Mouse (Mus musculus) heart, embryonic 15.5 days (tissue): ENCODE results near the gene Slc5a5. TPM values are rescaled to one million over a fixed set of nuclear protein-coding genes. Genes with fewer than 3 reads are reported as not detected.

Experiments
- ATAC-seq: fragments of 200-750 bp; cut with Nextera tagmentation; replicated peaks from 2 replicates; pipeline ENCODE4 v1.8.0; 2017; ENCODE audit warnings: low read depth, moderate TSS enrichment; ENCODE audit not compliant: insufficient number of reproducible peaks, insufficient read depth, low FRiP score
- H3K27ac ChIP-seq: fragments of 300-500 bp; sonication (generic); 2 replicates; pipeline ENCODE4 v1.5.1; 2015; ENCODE audit warnings: mild to moderate bottlenecking, inconsistent platforms
- H3K27me3 ChIP-seq: fragments of 300-500 bp; sonication (generic); 2 replicates; pipeline ENCODE4 v1.6.1; 2015; ENCODE audit warnings: inconsistent platforms
- H3K36me3 ChIP-seq: fragments of 300-500 bp; sonication (generic); 2 replicates; pipeline ENCODE4 v1.6.1; 2015; ENCODE audit warnings: mild to moderate bottlenecking, inconsistent platforms
- H3K4me1 ChIP-seq: fragments of 300-500 bp; sonication (generic); replicated peaks from 2 replicates; pipeline ENCODE4 v1.6.1; 2015; ENCODE audit warnings: inconsistent platforms
- H3K4me2 ChIP-seq: fragments of 300-500 bp; sonication (generic); 2 replicates; pipeline ENCODE4 v1.6.1; 2015; ENCODE audit warnings: inconsistent platforms, mild to moderate bottlenecking, moderate library complexity
- H3K4me3 ChIP-seq: fragments of 300-500 bp; sonication (generic); 2 replicates; pipeline ENCODE4 v1.5.1; 2015; ENCODE audit warnings: mild to moderate bottlenecking, inconsistent platforms
- H3K9ac ChIP-seq: fragments of 300-500 bp; sonication (generic); 2 replicates; pipeline ENCODE4 v1.6.1; 2015; ENCODE audit warnings: mild to moderate bottlenecking, inconsistent platforms
- H3K9me3 ChIP-seq: fragments of 300-500 bp; sonication (generic); replicated peaks from 2 replicates; pipeline ENCODE4 v1.6.1; 2016; ENCODE audit warnings: inconsistent platforms
- WGBS: fragments of 180-500 bp; shearing (Covaris S2); methylation state at CpG from one replicate; pipeline ENCODE4 v1.1.7; 2015; ENCODE audit warnings: mixed read lengths; 5-methylcytosine and 5-hydroxymethylcytosine counted together
- polyA plus RNA-seq: library from polyadenylated mRNA; unstranded; fragments of >200 nt; fragmentation: Nextera tagmentation; extraction: Ambion mirVana; gene quantifications from 2 replicates; pipeline ENCODE4 v1.2.1, GENCODE M21; 2015

The Slc5a5 gene
- polyA plus RNA-seq, 1 experiment from 2014 or later, result 0.09 TPM

DNA sequence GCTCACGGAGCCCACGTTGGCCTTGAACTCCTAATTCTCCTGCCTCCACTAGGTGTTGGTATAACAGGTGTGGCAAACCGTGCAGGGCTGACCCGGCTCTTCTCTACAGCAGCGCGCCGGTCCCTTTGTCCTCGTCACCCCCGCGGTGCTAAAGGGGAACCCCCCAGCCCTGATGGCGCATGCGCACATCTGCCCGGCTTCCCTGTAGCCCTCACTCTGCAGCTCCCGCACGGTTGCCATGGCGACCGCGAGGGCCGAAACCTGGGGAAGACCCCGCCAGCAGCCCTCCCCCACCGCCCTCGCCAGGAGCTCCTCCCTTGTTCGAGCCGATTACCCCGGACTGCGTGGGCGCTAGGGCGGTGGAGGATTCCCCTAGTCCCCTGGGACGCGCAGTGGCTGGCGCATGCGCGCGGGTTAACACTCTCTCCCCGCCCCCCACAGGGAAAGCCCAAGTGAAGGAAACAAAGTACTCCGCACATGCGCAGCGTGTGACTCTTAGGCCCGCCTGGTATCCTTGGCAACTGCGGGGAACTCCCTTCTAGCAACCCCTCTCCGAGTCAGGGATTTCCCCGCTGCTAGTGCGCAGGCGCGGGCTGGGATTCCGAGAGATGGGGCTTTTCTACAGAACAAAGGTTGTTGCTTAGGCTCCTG, 27.1 kb downstream of the Slc5a5 start:
- Histone ChIP-seq H3K9me3 (no peaks in the 10 kb centered on the region), H3K36me3 (no peaks in the 10 kb centered on the region), H3K27me3 (peaks cover 38% of the 10 kb centered on the region), H3K4me1 (peaks cover 58% of the 10 kb centered on the region), H3K4me3 (peak overlapping the region; percentile 79), H3K9ac (peak overlapping the region; percentile 71), H3K4me2 (peak overlapping the region; percentile 91), H3K27ac (peak overlapping the region; percentile 86)
- under 1% methylated on average over 46 of the region's 46 CpGs for whole genome bisulfite sequencing
- ATAC-seq, result peak; percentile 90

DNA sequence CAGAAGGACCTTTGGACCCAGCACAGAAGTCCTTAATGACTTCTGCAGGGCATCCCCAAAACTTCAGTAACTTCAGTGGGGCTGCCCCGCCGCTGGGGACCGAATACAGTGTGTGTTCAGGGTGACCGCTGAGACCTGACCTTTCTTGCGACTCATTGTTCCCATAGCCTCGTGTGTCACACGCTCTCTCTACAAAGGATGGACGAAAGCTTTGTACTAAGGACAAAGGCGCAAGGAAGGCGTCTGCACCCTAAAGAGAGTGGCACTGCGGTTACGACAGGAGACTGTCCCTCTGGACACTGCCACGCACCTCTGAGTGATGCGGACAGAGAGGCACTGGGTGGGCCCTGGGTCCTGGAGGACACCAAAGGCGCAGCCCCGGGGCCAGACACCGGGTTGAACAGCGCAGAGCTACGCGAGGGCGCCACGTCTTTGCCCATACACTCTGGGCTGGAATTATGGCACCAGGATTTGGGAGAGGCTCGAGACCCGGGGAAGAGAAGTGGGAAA, 27.8 kb downstream of the Slc5a5 start:
- peaks cover 38% of the 10 kb centered on the region for H3K27me3 ChIP-seq
- no peak; the same call in 1 of the 2 replicates for ATAC-seq
- H3K4me2 ChIP-seq, result peak overlapping the region; percentile 91
- no peaks in the 10 kb centered on the region for H3K36me3 ChIP-seq
- 2% methylated on average over 24 of the region's 24 CpGs for WGBS
- peak overlapping the region; percentile 79 for H3K4me3 ChIP-seq
- peaks cover 55% of the 10 kb centered on the region for H3K4me1 ChIP-seq
- H3K27ac ChIP-seq, result peak overlapping the region; percentile 86
- no peaks in the 10 kb centered on the region for H3K9me3 ChIP-seq
- H3K9ac ChIP-seq, result peak overlapping the region; percentile 71

DNA sequence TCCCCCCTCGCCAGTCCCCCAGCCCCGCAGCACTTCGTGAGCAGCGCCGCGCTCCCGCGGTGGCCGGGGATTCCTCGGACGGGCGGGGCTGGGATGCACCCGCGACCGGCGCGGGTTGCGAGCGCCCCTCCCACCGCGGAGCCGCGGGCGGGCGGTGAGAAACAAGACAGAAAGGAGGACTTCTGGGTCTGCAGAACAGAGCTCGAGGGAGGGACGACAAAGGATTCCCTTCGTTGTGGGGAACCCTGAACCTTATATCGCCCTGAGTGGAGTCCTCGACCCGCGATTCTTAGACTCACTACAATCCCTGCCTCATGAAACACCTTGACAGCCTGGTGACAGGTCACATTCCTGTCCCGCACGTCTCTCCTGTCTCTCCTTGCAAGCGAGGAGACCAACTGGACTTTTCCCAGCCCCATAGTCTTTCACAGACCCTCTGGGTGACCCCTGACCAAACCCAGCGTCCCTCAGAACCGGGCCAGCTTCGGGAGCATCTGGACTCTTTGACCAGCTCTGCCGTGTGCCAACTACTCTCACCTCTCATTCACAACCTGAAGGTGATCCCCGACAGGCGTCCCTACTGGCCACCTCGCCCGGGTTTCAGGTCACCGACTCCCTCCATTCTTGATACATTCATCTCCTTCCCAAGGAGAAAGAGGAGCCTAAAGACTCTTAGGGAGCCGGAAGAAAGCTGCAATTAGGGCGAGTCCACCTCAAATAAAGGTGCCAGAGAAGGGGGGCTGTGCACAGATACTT, 28.4 kb downstream of the Slc5a5 start:
- Histone ChIP-seq H3K9me3 (no peaks in the 10 kb centered on the region), H3K4me2 (peak overlapping the region; percentile 91), H3K4me1 (peaks cover 50% of the 10 kb centered on the region), H3K27ac (peak overlapping the region; percentile 86), H3K27me3 (peaks cover 38% of the 10 kb centered on the region), H3K9ac (peak overlapping the region; percentile 71), H3K36me3 (no peaks in the 10 kb centered on the region), H3K4me3 (peak overlapping the region; percentile 79)
- no peak for ATAC-seq
- WGBS, result 2% methylated on average over 46 of the region's 46 CpGs

DNA sequence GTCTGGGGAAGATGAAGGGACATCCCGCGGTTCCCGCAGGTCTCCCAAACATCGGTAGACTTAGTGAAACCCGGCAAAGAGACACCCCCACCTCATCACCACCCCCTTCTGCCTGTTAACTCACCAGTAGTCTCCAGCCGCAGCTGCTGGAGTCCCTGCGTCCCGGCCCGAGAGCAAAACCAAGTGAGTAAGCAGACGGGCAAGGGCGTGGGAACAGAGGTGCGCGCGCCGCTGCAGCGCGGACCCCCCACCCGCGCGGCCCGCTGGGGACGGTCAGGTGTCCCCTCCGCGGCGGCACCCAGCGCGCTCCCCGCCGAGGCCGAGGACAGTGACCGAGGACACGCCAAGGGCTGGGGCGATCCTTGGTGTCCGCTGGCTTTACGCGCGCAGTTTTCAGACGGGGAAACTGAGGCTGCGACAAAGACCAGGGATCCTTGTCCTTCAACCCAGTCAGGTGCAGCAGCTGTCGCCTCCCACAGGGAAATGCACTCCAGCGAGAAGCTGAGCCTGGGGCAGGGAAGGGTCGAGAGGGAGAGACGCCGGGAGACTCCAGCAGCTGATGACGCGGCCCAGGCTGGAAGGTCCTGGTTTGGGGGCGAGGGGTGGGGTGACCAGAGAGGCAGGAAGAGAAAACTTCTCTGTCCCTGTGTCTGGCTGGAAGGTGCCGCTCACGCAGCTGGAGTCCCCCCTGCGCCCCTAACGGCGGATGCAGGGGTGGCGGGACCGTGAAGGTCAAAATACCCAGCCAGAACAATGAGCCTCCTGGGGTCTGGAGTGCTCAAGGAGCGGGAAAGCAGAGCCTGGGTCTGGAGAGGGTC, 29.5 kb downstream of the Slc5a5 start, which contains the start of gene Kcnn1:
Kcnn1 (minus strand) TSS at position 435 of the 818 bp plus-strand sequence.
- Histone ChIP-seq H3K27ac (peak within 1 kb of the TSS; percentile 86), H3K9me3 (no peaks in the 10 kb centered on the region), H3K36me3 (no peaks in the 10 kb centered on the region), H3K9ac (peak within 1 kb of the TSS; percentile 71), H3K4me3 (peak within 1 kb of the TSS; percentile 79), H3K27me3 (peaks cover 38% of the 10 kb centered on the region), H3K4me1 (peaks cover 39% of the 10 kb centered on the region), H3K4me2 (peak within 1 kb of the TSS; percentile 91)
- ATAC-seq, result no peak
- under 1% methylated on average over 55 of the region's 55 CpGs for WGBS

DNA sequence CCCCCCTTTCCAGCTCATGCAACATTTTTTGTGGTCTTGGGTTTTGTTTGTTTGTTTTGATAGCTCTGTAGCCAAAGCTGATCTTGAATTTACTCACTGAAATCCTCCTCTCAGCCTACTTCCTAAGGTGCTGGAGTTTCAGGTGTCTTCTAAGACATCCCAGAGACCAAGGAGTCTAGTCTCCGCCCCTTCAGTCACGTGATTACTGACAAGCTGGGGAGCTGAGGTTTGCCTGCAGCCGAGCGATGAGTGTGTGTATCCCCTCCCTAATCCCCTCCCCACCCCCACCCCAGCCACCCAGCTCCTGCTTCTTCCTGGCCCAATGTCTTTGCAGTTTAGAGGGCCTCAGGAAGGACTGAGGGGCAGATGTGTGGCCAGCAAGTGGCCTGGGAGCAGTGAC, 35.0 kb downstream of the Slc5a5 start:
- no peak overlapping the region for H3K4me2 ChIP-seq
- H3K4me3 ChIP-seq, result no peak overlapping the region
- no peak for ATAC-seq
- H3K9ac ChIP-seq, result no peak overlapping the region
- H3K36me3 ChIP-seq, result no peaks in the 10 kb centered on the region
- WGBS, result 32% methylated on average over 4 of the region's 4 CpGs
- H3K4me1 ChIP-seq, result peaks cover 15% of the 10 kb centered on the region
- no peaks in the 10 kb centered on the region for H3K9me3 ChIP-seq
- no peak overlapping the region for H3K27ac ChIP-seq
- H3K27me3 ChIP-seq, result peaks cover 26% of the 10 kb centered on the region

DNA sequence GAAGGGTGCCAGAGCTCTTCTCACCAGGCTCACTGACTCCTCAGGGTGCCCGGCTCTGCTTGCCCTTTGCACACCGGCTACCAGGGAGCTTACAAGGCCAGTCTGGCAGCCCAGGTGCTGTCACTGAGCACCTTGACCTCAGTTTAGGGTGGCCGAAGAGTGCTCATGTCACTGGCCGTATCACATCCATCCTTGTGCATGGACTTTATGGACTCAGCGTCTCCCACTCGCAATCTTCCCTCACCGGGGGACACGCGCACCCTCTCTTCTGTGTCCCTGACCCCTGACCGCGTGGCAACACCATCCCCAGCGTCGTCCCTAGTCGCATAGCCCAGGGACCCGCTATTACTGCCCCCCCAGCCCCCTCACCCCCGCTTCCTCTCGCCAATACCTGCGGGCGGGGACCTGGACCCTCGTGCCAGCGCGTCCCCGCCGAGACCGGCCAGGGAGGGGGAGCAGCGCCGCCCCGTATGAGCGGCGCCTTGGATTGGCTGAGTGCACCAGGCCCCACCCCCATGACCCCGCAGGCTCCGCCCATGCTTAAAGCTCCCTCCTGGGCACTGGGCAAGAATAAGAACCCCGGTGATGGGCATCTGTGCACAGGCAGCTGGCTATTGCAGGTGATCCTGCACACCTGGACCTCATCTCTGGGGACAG, 35.9 kb downstream of the Slc5a5 start:
- H3K27me3 ChIP-seq, result peaks cover 18% of the 10 kb centered on the region
- WGBS, result 6% methylated on average over 33 of the region's 33 CpGs
- peak overlapping the region; percentile 93 for H3K4me2 ChIP-seq
- ATAC-seq, result peak; percentile 65
- H3K9ac ChIP-seq, result peak overlapping the region; percentile 51
- no peaks in the 10 kb centered on the region for H3K9me3 ChIP-seq
- peaks cover 11% of the 10 kb centered on the region for H3K4me1 ChIP-seq
- no peak overlapping the region for H3K27ac ChIP-seq
- no peaks in the 10 kb centered on the region for H3K36me3 ChIP-seq
- peak overlapping the region; percentile 55 for H3K4me3 ChIP-seq

DNA sequence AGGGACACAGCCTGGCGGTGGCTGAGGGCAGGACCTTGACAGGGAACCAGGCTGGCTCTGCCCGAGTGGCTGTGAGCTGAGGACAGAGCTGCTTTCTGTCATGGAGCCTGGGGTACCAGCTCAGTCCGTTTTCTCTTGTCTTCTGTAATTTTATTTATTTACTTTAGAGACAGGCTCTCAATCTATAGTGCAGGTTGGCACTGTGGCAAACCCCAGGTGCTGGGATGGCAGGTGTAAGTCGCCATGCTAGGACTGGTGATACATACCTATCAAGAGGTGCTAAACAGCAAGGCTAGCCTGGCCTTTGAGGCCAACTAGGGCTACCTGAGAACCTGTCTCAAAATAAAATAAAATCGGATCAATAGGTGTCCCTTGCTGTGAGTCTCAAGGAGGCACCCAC, 36.5 kb downstream of the Slc5a5 start:
- H3K36me3 ChIP-seq, result no peaks in the 10 kb centered on the region
- H3K27ac ChIP-seq, result no peak overlapping the region
- no peaks in the 10 kb centered on the region for H3K9me3 ChIP-seq
- peaks cover 11% of the 10 kb centered on the region for H3K4me1 ChIP-seq
- H3K4me2 ChIP-seq, result no peak overlapping the region
- no peak for ATAC-seq
- 60% methylated on average over 5 of the region's 5 CpGs for WGBS
- peaks cover 13% of the 10 kb centered on the region; the same call in 1 of the 2 replicates for H3K27me3 ChIP-seq
- H3K9ac ChIP-seq, result no peak overlapping the region
- H3K4me3 ChIP-seq, result no peak overlapping the region

DNA sequence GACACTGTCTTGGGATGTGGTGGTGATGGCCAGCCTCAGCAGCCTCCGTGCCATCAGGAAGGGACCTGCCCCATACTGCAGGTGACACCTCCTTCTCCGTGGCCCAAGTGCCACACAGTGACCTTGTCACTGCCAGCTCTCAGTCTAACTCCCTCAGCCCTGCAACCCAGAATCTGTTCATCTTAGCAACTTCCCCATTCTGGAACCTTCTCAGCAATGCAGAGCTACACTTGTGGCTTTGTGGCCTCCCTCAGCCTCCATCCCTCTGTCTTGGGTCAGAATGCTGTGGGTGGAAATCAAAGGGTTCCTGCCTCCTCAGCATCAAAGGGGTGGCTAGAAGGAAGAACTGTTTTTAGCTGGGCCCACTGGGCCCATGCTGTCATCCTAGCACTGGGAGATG, 38.7 kb downstream of the Slc5a5 start:
- Histone ChIP-seq H3K27ac (no peak overlapping the region), H3K4me2 (no peak overlapping the region), H3K27me3 (peaks cover 13% of the 10 kb centered on the region; the same call in 1 of the 2 replicates), H3K9ac (no peak overlapping the region), H3K4me3 (no peak overlapping the region), H3K36me3 (no peaks in the 10 kb centered on the region), H3K4me1 (peaks cover 11% of the 10 kb centered on the region), H3K9me3 (no peaks in the 10 kb centered on the region)
- WGBS, result 72% methylated on average over 2 of the region's 2 CpGs
- no peak for ATAC-seq

DNA sequence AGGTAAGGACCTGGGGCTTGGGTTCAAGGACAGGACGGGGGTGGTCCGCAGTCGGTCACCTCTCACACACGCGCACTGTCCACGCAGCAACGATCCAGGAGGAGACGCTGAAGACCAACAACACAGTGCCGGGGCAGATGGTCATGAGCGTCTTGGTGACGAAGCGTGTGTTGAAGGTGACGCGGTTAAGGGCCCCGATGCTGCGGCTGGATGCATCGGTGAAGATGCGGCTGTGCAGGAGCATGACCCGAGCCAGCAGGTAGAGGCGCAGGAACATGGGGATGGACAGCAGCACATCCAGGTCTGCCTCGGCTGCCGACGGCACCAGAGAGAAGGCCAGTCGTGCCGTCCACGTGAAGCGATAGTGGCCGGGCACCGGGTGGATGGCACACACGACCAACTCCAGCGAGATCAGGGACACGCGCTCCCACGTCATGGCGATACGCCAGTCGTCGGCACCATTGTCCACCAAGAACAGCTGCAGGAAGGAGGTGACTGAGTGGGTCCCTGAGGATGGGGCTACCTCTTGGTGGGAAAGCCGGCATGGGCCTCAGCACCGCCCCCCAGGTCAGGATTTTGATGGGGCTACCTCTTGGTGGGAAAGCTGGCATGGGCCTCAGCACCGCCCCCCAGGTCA, 39.8 kb downstream of the Slc5a5 start:
- Histone ChIP-seq H3K4me1 (peaks cover 11% of the 10 kb centered on the region), H3K9ac (no peak overlapping the region), H3K9me3 (no peaks in the 10 kb centered on the region), H3K27me3 (peaks cover 13% of the 10 kb centered on the region; the same call in 1 of the 2 replicates), H3K36me3 (no peaks in the 10 kb centered on the region), H3K4me2 (no peak overlapping the region), H3K4me3 (no peak overlapping the region), H3K27ac (no peak overlapping the region)
- no peak for ATAC-seq
- WGBS, result 83% methylated on average over 41 of the region's 41 CpGs

DNA sequence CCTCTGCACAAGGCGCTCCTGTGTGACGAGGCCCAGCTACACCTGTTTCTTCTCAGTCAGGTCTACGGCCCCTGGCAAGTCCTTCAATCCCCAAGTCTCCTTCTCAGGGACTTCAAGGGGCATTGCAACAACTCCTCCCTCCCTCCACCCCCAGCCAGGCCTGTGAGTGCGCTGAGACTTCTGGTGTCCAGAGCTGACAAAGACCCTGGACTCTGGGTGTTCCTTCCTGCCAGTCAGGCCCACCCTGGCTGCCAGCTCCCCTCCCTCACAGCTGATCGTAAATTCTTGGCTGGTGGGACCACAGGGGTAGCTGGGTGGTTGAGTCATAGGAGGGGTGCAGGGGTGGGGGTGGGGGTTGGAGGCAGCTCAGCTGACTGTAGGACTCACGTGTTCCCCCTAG, 40.7 kb downstream of the Slc5a5 start:
- no peak overlapping the region for H3K4me3 ChIP-seq
- no peak overlapping the region for H3K9ac ChIP-seq
- no peaks in the 10 kb centered on the region for H3K9me3 ChIP-seq
- no peaks in the 10 kb centered on the region for H3K36me3 ChIP-seq
- no peak overlapping the region for H3K4me2 ChIP-seq
- peaks cover 5% of the 10 kb centered on the region for H3K4me1 ChIP-seq
- WGBS, result 60% methylated on average over 6 of the region's 6 CpGs
- H3K27ac ChIP-seq, result no peak overlapping the region
- H3K27me3 ChIP-seq, result peaks cover 11% of the 10 kb centered on the region; the same call in 1 of the 2 replicates
- no peak for ATAC-seq
